Mouse (Mus musculus) cerebellum, adult 2 months (tissue): ENCODE measurements around the gene Sdk2. TPM values are rescaled to one million over a fixed set of nuclear protein-coding genes. Genes with fewer than 3 reads are reported as not detected.

Experiments used
- DNase-seq, 2 experiments: peaks; one replicate each; pipeline ENCODE4 v3.0.0; 2021
- H3K27ac ChIP-seq: fragments of 200-500 bp; 2 replicates; pipeline ENCODE4 v1.5.1; 2012; ENCODE audit warnings: low read length, control low read depth, inconsistent platforms; ENCODE audit not compliant: insufficient read depth
- H3K27me3 ChIP-seq: fragments of 200-500 bp; 2 replicates; pipeline ENCODE4 v1.6.1; 2012; ENCODE audit warnings: inconsistent platforms, mild to moderate bottlenecking, low read length, moderate library complexity; ENCODE audit not compliant: control insufficient read depth, insufficient read depth
- H3K4me1 ChIP-seq: fragments of 200-500 bp; 2 replicates; pipeline ENCODE4 v1.6.1; 2011; ENCODE audit warnings: low read length; ENCODE audit not compliant: control insufficient read depth, insufficient read depth
- H3K4me3 ChIP-seq: fragments of 200-500 bp; replicated peaks from 2 replicates; pipeline ENCODE3; 2011; ENCODE audit warnings: mild to moderate bottlenecking, low read depth, low read length, control low read depth; ENCODE audit not compliant: insufficient read depth
- CTCF ChIP-seq: fragments of 200-500 bp; IDR thresholded peaks from 2 replicates; pipeline ENCODE4 v1.5.1; 2011; ENCODE audit warnings: low read depth, mild to moderate bottlenecking, control low read depth, low read length, moderate library complexity, borderline replicate concordance; ENCODE audit not compliant: insufficient read depth
- POLR2A ChIP-seq: fragments of 200-500 bp; IDR thresholded peaks from 2 replicates; pipeline ENCODE4 v1.6.1; 2011; ENCODE audit warnings: low read length, control low read depth, borderline replicate concordance; ENCODE audit not compliant: insufficient read depth
- WGBS: fragments of 180-500 bp; shearing (Covaris S2); methylation state at CpG from one replicate; pipeline ENCODE4 v1.1.7; 2018; 5-methylcytosine and 5-hydroxymethylcytosine counted together
- polyA plus RNA-seq: library from polyadenylated mRNA; depleted of rRNA; stranded (reverse); fragments of >200 nt; gene quantifications from 2 replicates; pipeline ENCODE4 v1.2.3, GENCODE M21; 2012

Sdk2 gene
- polyA plus RNA-seq, 1 experiment, result 3.1 TPM

- WGBS, result 87% methylated on average over 2 of the region's 2 CpGs
- Histone ChIP-seq H3K27me3 (no peaks in the 10 kb centered on the region), H3K4me1 (no peaks in the 10 kb centered on the region; the same call in 1 of the 2 replicates), H3K27ac (peak overlapping the region; percentile 28), H3K4me3 (no peak overlapping the region)
- TF ChIP-seq POLR2A (no peak), CTCF (no peak)
- no peak for DNase-seq
Measured at GRCm38 (mm10) chr11:113784656-113785396, 282.0 kb downstream of the Sdk2 start.

- no peak overlapping the region for H3K27ac ChIP-seq
Measured at GRCm38 (mm10) chr11:113782496-113782895, 284.4 kb downstream of the Sdk2 start.

GRCm38 (mm10) chr11:113782006-113782405 lies 284.8 kb downstream of the Sdk2 start:
- H3K4me3 ChIP-seq, result no peak overlapping the region
- no peak overlapping the region for H3K27ac ChIP-seq
- DNase-seq, result no peak
- 46% methylated on average over 2 of the region's 2 CpGs for WGBS
- no peaks in the 10 kb centered on the region; the same call in 1 of the 2 replicates for H3K4me1 ChIP-seq
- H3K27me3 ChIP-seq, result no peaks in the 10 kb centered on the region
- TF ChIP-seq POLR2A (no peak), CTCF (no peak)

More at GRCm38 (mm10) chr11:113782496-113782895, 284.4 kb downstream of the Sdk2 start:
- no peak for TF ChIP-seq CTCF
- no peak for TF ChIP-seq POLR2A
- Histone ChIP-seq H3K4me3 (no peak overlapping the region), H3K27me3 (no peaks in the 10 kb centered on the region), H3K4me1 (no peaks in the 10 kb centered on the region; the same call in 1 of the 2 replicates)
- WGBS, result 60% methylated on average over 2 of the region's 2 CpGs
- DNase-seq, result no peak

DNA sequence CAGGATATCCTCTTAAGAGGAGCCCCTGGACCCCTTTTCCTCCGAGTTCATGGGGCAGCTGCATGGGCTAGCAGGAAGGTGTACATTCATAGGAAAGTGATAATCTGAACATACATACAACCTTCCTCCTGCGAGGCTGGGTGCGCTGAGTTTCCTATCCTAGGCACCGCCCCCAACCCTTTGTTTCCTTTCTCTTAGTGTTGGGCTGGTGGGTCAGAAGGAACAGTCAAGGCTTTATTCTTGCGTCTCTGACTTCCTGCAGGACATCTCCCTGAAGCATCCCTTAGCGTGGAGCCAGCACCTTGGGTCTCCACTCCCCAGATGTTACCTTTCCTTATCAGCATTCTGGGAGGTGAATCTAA lies 287.2 kb downstream of the Sdk2 start:
- no peak for DNase-seq
- Histone ChIP-seq H3K4me1 (no peaks in the 10 kb centered on the region), H3K4me3 (no peak overlapping the region), H3K27me3 (no peaks in the 10 kb centered on the region), H3K27ac (no peak overlapping the region)
- TF ChIP-seq CTCF (no peak), POLR2A (no peak)
- WGBS, result 73% methylated on average over 6 of the region's 6 CpGs

DNA sequence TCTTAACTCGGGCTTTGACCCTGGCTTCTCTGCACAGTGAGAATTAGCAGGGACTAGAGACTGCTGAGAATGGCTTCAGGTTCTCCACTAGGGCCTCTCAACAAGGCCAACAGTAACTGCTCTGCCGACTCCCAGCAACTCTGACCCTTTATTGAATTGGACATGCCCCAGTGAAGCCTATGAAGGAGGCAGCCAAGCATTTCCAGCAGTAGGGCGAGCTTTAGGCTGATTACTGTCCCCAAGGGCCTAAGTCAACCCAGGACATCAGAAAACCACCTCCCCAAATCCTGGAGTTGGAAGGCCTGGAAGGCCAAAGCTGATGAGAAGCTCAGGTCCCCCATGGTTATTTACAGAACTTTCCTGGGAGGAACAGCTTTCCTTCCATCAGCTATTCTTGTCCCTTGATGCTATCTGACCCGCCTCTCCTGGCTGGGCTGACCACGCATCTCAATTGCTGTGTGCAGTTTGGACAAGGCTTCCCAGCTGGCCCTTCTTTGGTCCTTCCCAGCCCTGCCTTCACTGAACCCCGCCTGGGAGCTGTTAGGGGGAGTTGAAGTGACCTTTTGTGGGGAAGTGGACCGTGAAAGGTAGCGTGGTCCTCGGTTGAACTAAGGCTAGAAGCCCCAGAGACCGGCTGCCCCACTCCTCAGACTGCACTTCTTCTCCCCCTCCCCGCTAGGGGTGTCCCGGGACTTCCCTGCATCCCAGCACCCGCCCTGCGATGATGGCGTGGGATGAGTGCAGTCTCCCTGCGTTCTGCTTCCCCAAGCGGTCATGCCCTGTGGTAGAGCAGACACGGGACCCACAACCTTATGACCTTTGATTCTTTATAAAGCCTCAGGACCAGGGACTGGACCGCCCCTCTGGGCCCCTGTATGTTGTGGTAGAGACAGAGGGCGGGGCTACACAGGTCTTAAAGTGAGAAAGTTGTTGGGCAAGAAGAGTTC lies 287.8 kb downstream of the Sdk2 start:
- no peak for TF ChIP-seq CTCF
- no peak overlapping the region for H3K4me3 ChIP-seq
- DNase-seq, result no peak
- WGBS, result 62% methylated on average over 20 of the region's 20 CpGs
- H3K27ac ChIP-seq, result no peak overlapping the region
- no peaks in the 10 kb centered on the region for H3K27me3 ChIP-seq
- H3K4me1 ChIP-seq, result no peaks in the 10 kb centered on the region

DNA sequence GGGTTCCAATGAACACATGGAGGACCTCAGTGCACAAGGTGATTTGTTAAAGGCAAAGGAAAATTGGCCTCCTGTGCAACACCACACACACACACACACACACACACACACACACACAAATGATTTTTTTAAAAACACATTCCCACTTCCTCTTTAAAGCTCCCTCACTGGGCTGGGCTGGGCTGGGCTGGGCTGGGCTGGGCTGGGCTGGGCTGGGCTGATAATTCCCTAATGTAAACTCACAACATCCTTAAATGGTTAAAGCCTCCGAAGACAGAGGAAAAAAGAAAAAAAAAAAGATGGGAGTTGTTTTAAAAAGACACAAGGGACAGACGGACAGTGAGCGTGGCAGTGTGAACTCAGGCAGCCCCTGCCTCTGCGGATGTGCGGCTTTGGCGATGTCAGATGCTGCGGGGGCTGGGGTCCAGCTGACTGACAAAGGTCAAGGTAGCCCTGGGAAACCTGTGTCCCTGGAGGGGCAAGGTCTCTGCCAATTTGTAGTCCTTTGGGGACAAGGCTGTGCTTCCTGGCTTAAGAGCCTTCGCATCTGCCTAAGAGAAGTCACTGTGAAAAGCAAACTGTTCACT lies 288.9 kb downstream of the Sdk2 start:
- no peak for DNase-seq
- WGBS, result 89% methylated on average over 8 of the region's 8 CpGs
- TF ChIP-seq CTCF, result no peak
- TF ChIP-seq POLR2A, result no peak
- H3K27ac ChIP-seq, result no peak overlapping the region
- H3K4me1 ChIP-seq, result no peaks in the 10 kb centered on the region
- H3K27me3 ChIP-seq, result no peaks in the 10 kb centered on the region
- H3K4me3 ChIP-seq, result no peak overlapping the region

DNA sequence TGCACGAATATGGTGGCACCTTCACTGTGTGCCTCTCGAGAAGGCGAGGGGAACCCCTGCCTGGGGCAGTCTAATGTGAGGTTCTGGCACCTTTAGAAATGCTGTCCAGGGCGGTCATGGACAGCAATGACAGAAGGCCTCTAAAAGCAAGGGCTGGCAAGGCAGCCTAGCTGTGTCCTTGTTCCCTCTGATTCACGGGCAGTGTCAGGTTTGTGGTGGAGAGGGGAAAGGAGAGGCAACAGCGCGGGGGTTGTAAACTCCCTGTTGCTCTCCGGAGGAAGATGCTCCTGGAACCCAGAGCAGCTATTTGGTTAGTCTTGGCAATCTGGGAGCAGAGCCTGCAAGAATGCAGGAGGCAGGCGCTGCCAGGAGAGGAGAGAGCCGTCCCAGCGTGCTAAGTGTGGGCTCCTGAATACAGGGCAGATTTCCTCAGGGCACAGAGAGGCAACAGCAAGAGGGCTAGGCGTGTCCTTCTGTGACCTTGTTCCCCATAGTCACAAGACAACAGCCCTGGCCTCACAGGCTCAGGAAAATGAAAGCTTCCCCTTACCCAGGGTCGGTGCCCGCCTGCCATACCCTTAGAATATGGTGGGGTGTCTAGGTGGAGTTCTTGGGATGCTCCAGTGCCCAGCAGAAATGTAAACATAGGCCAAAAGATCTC lies 289.9 kb downstream of the Sdk2 start:
- WGBS, result 74% methylated on average over 14 of the region's 14 CpGs
- Histone ChIP-seq H3K4me1 (no peaks in the 10 kb centered on the region), H3K4me3 (no peak overlapping the region), H3K27me3 (no peaks in the 10 kb centered on the region), H3K27ac (no peak overlapping the region)
- no peak for DNase-seq
- TF ChIP-seq CTCF, result no peak
- no peak for TF ChIP-seq POLR2A
